Mouse (Mus musculus) CD8-positive naive resting alpha-beta T cell, adult 2 months (primary cell): ENCODE data around the gene Gm10521.

Source experiments
- DNase-seq, 2 experiments: peaks; one replicate each; pipeline ENCODE4 v3.0.0; 2022; ENCODE audit warnings: low read depth in 2 of 2, low spot score in 2 of 2

Gene Gm10521

GRCm38 (mm10) chr1:171946447-171946995, 51.1 kb downstream of the Gm10521 start:
- DNase-seq = no peak
